Mouse (Mus musculus) heart, adult 8-10 months (tissue): ENCODE data around the gene Ccnyl1. TPM values are rescaled to one million over a fixed set of nuclear protein-coding genes. Genes with fewer than 3 reads are reported as not detected.

Experiments
- DNase-seq: peaks from one replicate; pipeline ENCODE4 v3.0.0; 2022; ENCODE audit warnings: low spot score
- total RNA-seq, 4 experiments: library from RNA; stranded (reverse); gene quantifications; 2 replicates each; pipeline ENCODE4 v1.2.4; 2022

The Ccnyl1 gene
- total RNA-seq, 4 experiments from 2014 or later: 10.3 to 16.9 (median 12.9) TPM

- peak; percentile 87 for DNase-seq
Measured at GRCm38 (mm10) chr1:64737502-64738179, 47.4 kb downstream of the Ccnyl1 start, which contains the start of gene Fzd5. Fzd5 (minus strand) TSS chr1:64737751.

GRCm38 (mm10) chr1:64738180-64738555 is 47.9 kb downstream of the Ccnyl1 start:
- DNase-seq: no peak

- DNase-seq: no peak
Measured at GRCm38 (mm10) chr1:64738661-64739082, 48.4 kb downstream of the Ccnyl1 start.

- no peak for DNase-seq
Measured at GRCm38 (mm10) chr1:64742741-64743408, 52.6 kb downstream of the Ccnyl1 start.

GRCm38 (mm10) chr1:64744616-64745015 is 54.4 kb downstream of the Ccnyl1 start:
- DNase-seq: no peak

- DNase-seq: peak; percentile 64
Measured at GRCm38 (mm10) chr1:64753109-64753508, 62.9 kb downstream of the Ccnyl1 start.

- DNase-seq: no peak
Measured at GRCm38 (mm10) chr1:64753668-64754067, 63.4 kb downstream of the Ccnyl1 start.

GRCm38 (mm10) chr1:64754658-64755057 is 64.4 kb downstream of the Ccnyl1 start:
- no peak for DNase-seq

GRCm38 (mm10) chr1:64755971-64756639 is 65.8 kb downstream of the Ccnyl1 start:
- no peak for DNase-seq

- peak; percentile 17 for DNase-seq
Measured at GRCm38 (mm10) chr1:64756640-64757030, 66.4 kb downstream of the Ccnyl1 start.

- no peak for DNase-seq
Measured at GRCm38 (mm10) chr1:64757254-64757653, 67.0 kb downstream of the Ccnyl1 start.

GRCm38 (mm10) chr1:64757766-64758165 is 67.5 kb downstream of the Ccnyl1 start:
- no peak for DNase-seq

GRCm38 (mm10) chr1:64761646-64762045 is 71.4 kb downstream of the Ccnyl1 start:
- DNase-seq: no peak

- DNase-seq: no peak
Measured at GRCm38 (mm10) chr1:64770169-64770568, 79.9 kb downstream of the Ccnyl1 start.

- DNase-seq: no peak
Measured at GRCm38 (mm10) chr1:64773305-64773704, 83.0 kb downstream of the Ccnyl1 start.

Other genes with a start within 250 kb of the Ccnyl1 start
- gene Creb1, start 157.8 kb upstream of the Ccnyl1 start, total RNA-seq: 10 to 100 TPM; 21.4 to 31.2 (median 22.8) TPM
- gene Mettl21a, start 73.2 kb upstream of the Ccnyl1 start, total RNA-seq: 10 to 100 TPM in 1 of 4 experiments, 1 to 10 TPM in 3; 6.5 to 10.0 (median 7.9) TPM
- 1 to 10 TPM; 3.9 to 4.4 (median 4.3) TPM for gene Fzd5, start 47.3 kb downstream of the Ccnyl1 start, total RNA-seq